Mouse (Mus musculus): Measurements from ENCODE around the gene Hs6st2.

Gene Hs6st2

GRCm38 (mm10) chrX:51343595-51343994, 338.1 kb downstream of the Hs6st2 start:
- DNase-seq (ENCODE audit: low read depth, low spot score): no peak
